Mouse (Mus musculus) hindbrain, embryonic 13.5 days (tissue): Measurements from ENCODE around the gene Gm9936. TPM values are rescaled to one million over a fixed set of nuclear protein-coding genes. Genes with fewer than 3 reads are reported as not detected.
"Not testable (repeated sequence)": the region's sequence is repeated elsewhere in the genome, so short reads cannot be mapped to it uniquely, and the experiment has no call there.

ENCODE experiments used
- ATAC-seq: fragments of 200-750 bp; cut with Nextera tagmentation; 2 replicates; pipeline ENCODE4 v1.8.0; 2017; ENCODE audit warnings: moderate TSS enrichment; ENCODE audit not compliant: low FRiP score
- H3K27ac ChIP-seq: fragments of 300-500 bp; sonication (generic); 2 replicates; pipeline ENCODE4 v1.5.1; 2015; ENCODE audit warnings: inconsistent platforms, mild to moderate bottlenecking, moderate library complexity
- H3K27me3 ChIP-seq: fragments of 300-500 bp; sonication (generic); 2 replicates; pipeline ENCODE4 v1.6.1; 2015; ENCODE audit warnings: mild to moderate bottlenecking, inconsistent platforms
- H3K36me3 ChIP-seq: fragments of 300-500 bp; sonication (generic); 2 replicates; pipeline ENCODE4 v1.6.1; 2015; ENCODE audit warnings: mild to moderate bottlenecking, inconsistent platforms
- H3K4me1 ChIP-seq: fragments of 300-500 bp; sonication (generic); replicated peaks from 2 replicates; pipeline ENCODE4 v1.6.1; 2015; ENCODE audit warnings: inconsistent platforms
- H3K4me2 ChIP-seq: fragments of 300-500 bp; sonication (generic); 2 replicates; pipeline ENCODE4 v1.6.1; 2015; ENCODE audit warnings: inconsistent platforms, mild to moderate bottlenecking, moderate library complexity
- H3K4me3 ChIP-seq: fragments of 300-500 bp; sonication (generic); 2 replicates; pipeline ENCODE4 v1.5.1; 2015; ENCODE audit warnings: mild to moderate bottlenecking, inconsistent platforms
- H3K9ac ChIP-seq: fragments of 300-500 bp; sonication (generic); 2 replicates; pipeline ENCODE4 v1.6.1; 2015; ENCODE audit warnings: mild to moderate bottlenecking, inconsistent platforms
- H3K9me3 ChIP-seq: fragments of 300-500 bp; sonication (generic); 2 replicates; pipeline ENCODE4 v1.6.1; 2016; ENCODE audit warnings: inconsistent platforms
- WGBS: fragments of 180-500 bp; shearing (Covaris S2); methylation state at CpG from one replicate; pipeline ENCODE4 v1.1.7; 2015; 5-methylcytosine and 5-hydroxymethylcytosine counted together
- polyA plus RNA-seq: library from polyadenylated mRNA; unstranded; fragments of >200 nt; fragmentation: Nextera tagmentation; extraction: Ambion mirVana; gene quantifications from 2 replicates; pipeline ENCODE4 v1.2.1, GENCODE M21; 2015

The Gm9936 gene
- polyA plus RNA-seq, 1 experiment from 2014 or later: 1.9 TPM

GRCm38 (mm10) chr5:114875858-114876257 is 17.4 kb upstream of the Gm9936 start:
- H3K9me3 ChIP-seq: no peaks in the 10 kb centered on the region
- no peaks in the 10 kb centered on the region for H3K27me3 ChIP-seq
- no peak for ATAC-seq
- no peak overlapping the region for H3K9ac ChIP-seq
- H3K36me3 ChIP-seq: no peaks in the 10 kb centered on the region
- no peak overlapping the region for H3K27ac ChIP-seq
- no peaks in the 10 kb centered on the region for H3K4me1 ChIP-seq
- no peak overlapping the region for H3K4me3 ChIP-seq
- 47% methylated on average over 6 of the region's 6 CpGs for WGBS
- H3K4me2 ChIP-seq: no peak overlapping the region

GRCm38 (mm10) chr5:114865279-114865678 is 6.8 kb upstream of the Gm9936 start:
- 0 out of 2 replicates have a peak, but pooled peaks cover 1% of the 10 kb centered on the region for H3K27me3 ChIP-seq
- H3K36me3 ChIP-seq: 0 out of 2 replicates have a peak, but pooled peaks cover 3% of the 10 kb centered on the region
- no peak overlapping the region for H3K27ac ChIP-seq
- no peak overlapping the region for H3K4me2 ChIP-seq
- H3K4me3 ChIP-seq: no peak overlapping the region
- 90% methylated on average over 12 of the region's 12 CpGs for WGBS
- peaks cover 13% of the 10 kb centered on the region for H3K9me3 ChIP-seq
- no peaks in the 10 kb centered on the region for H3K4me1 ChIP-seq
- ATAC-seq: no peak
- no peak overlapping the region for H3K9ac ChIP-seq

GRCm38 (mm10) chr5:114864813-114865212 is 6.3 kb upstream of the Gm9936 start:
- no peak overlapping the region for H3K27ac ChIP-seq
- H3K9ac ChIP-seq: no peak overlapping the region
- H3K4me3 ChIP-seq: no peak overlapping the region
- H3K36me3 ChIP-seq: 0 out of 2 replicates have a peak, but pooled peaks cover 3% of the 10 kb centered on the region
- ATAC-seq: no peak
- H3K4me2 ChIP-seq: no peak overlapping the region
- H3K27me3 ChIP-seq: 0 out of 2 replicates have a peak, but pooled peaks cover 3% of the 10 kb centered on the region
- WGBS: 84% methylated on average over 7 of the region's 7 CpGs
- peaks cover 13% of the 10 kb centered on the region for H3K9me3 ChIP-seq
- H3K4me1 ChIP-seq: no peaks in the 10 kb centered on the region

GRCm38 (mm10) chr5:114861730-114862129 is 3.2 kb upstream of the Gm9936 start:
- Histone ChIP-seq H3K27me3 (peaks cover 16% of the 10 kb centered on the region), H3K36me3 (no peaks in the 10 kb centered on the region), H3K9ac (no peak overlapping the region), H3K9me3 (no peaks in the 10 kb centered on the region), H3K4me2 (no peak overlapping the region), H3K27ac (no peak overlapping the region), H3K4me1 (peaks cover 8% of the 10 kb centered on the region; the same call in 1 of the 2 replicates), H3K4me3 (no peak overlapping the region)
- ATAC-seq: no peak
- WGBS: 71% methylated on average over 6 of the region's 6 CpGs

GRCm38 (mm10) chr5:114859253-114859652 is 771 bp upstream of the Gm9936 start:
- Histone ChIP-seq H3K4me2 (peak overlapping the region; percentile 56), H3K27ac (no peak overlapping the region), H3K9me3 (no peaks in the 10 kb centered on the region), H3K9ac (peak overlapping the region; percentile 52; the same call in 1 of the 2 replicates), H3K27me3 (peaks cover 16% of the 10 kb centered on the region), H3K36me3 (no peaks in the 10 kb centered on the region), H3K4me1 (peaks cover 8% of the 10 kb centered on the region; the same call in 1 of the 2 replicates), H3K4me3 (peak overlapping the region; percentile 33)
- 5% methylated on average over 18 of the region's 18 CpGs for WGBS
- ATAC-seq: 0 out of 2 replicates have a peak, but pooled peaks have one; percentile 52

- H3K4me1 ChIP-seq, H3K36me3 ChIP-seq, ATAC-seq, H3K27me3 ChIP-seq, H3K27ac ChIP-seq, H3K4me2 ChIP-seq, H3K9ac ChIP-seq, H3K4me3 ChIP-seq, H3K9me3 ChIP-seq: not testable (repeated sequence)
- WGBS: 78% methylated on average over 3 of the region's 5 CpGs
These were observed 5.1 kb downstream of the Gm9936 start, which contains the start of gene 4930519G04Rik for GRCm38 (mm10) chr5:114853364-114853763. 4930519G04Rik (plus strand) TSS chr5:114853664.

- ATAC-seq: no peak
- Histone ChIP-seq H3K27ac (no peak overlapping the region), H3K4me1 (no peaks in the 10 kb centered on the region), H3K36me3 (no peaks in the 10 kb centered on the region), H3K4me3 (no peak overlapping the region), H3K27me3 (no peaks in the 10 kb centered on the region), H3K4me2 (no peak overlapping the region), H3K9me3 (no peaks in the 10 kb centered on the region), H3K9ac (no peak overlapping the region)
- WGBS: 88% methylated on average over 20 of the region's 20 CpGs
These were observed 6.8 kb downstream of the Gm9936 start for GRCm38 (mm10) chr5:114851565-114852236.

- peaks cover 29% of the 10 kb centered on the region for H3K4me1 ChIP-seq
These were observed 14.1 kb downstream of the Gm9936 start for GRCm38 (mm10) chr5:114844371-114844770.

GRCm38 (mm10) chr5:114842674-114843073 is 15.8 kb downstream of the Gm9936 start:
- Histone ChIP-seq H3K9ac (no peak overlapping the region), H3K27me3 (no peaks in the 10 kb centered on the region), H3K4me2 (no peak overlapping the region), H3K36me3 (no peaks in the 10 kb centered on the region), H3K4me3 (no peak overlapping the region), H3K27ac (peak overlapping the region; percentile 35; the same call in 1 of the 2 replicates), H3K9me3 (no peaks in the 10 kb centered on the region), H3K4me1 (peaks cover 29% of the 10 kb centered on the region)
- ATAC-seq: no peak
- WGBS: 70% methylated on average over 5 of the region's 5 CpGs

More at GRCm38 (mm10) chr5:114844371-114844770, 14.1 kb downstream of the Gm9936 start:
- not testable (repeated sequence) for H3K9ac ChIP-seq, H3K36me3 ChIP-seq, H3K4me3 ChIP-seq, H3K27ac ChIP-seq, ATAC-seq, H3K27me3 ChIP-seq, H3K9me3 ChIP-seq, H3K4me2 ChIP-seq
- 47% methylated on average over 2 of the region's 2 CpGs for WGBS

GRCm38 (mm10) chr5:114842155-114842554 is 16.3 kb downstream of the Gm9936 start:
- H3K9me3 ChIP-seq, H3K9ac ChIP-seq, H3K4me2 ChIP-seq, H3K27me3 ChIP-seq, ATAC-seq, H3K4me3 ChIP-seq, H3K36me3 ChIP-seq, H3K27ac ChIP-seq: not testable (repeated sequence)
- WGBS: 44% methylated on average over 3 of the region's 3 CpGs
- H3K4me1 ChIP-seq: peaks cover 29% of the 10 kb centered on the region

GRCm38 (mm10) chr5:114840481-114840880 is 18.0 kb downstream of the Gm9936 start:
- H3K4me1 ChIP-seq: peaks cover 29% of the 10 kb centered on the region
- not testable (repeated sequence) for H3K4me3 ChIP-seq, H3K27ac ChIP-seq, ATAC-seq, H3K9me3 ChIP-seq, H3K4me2 ChIP-seq, H3K36me3 ChIP-seq, H3K9ac ChIP-seq, H3K27me3 ChIP-seq
- 72% methylated on average over 5 of the region's 5 CpGs for whole genome bisulfite sequencing

GRCm38 (mm10) chr5:114836886-114837285 is 21.6 kb downstream of the Gm9936 start:
- H3K9ac ChIP-seq: no peak overlapping the region
- 75% methylated on average over 12 of the region's 12 CpGs for WGBS

GRCm38 (mm10) chr5:114829740-114830139 is 28.7 kb downstream of the Gm9936 start:
- H3K27me3 ChIP-seq: no peaks in the 10 kb centered on the region
- H3K9ac ChIP-seq: no peak overlapping the region
- no peaks in the 10 kb centered on the region for H3K9me3 ChIP-seq
- no peak for ATAC-seq
- H3K36me3 ChIP-seq: no peaks in the 10 kb centered on the region
- WGBS: 73% methylated on average over 3 of the region's 3 CpGs
- no peak overlapping the region for H3K4me3 ChIP-seq
- H3K4me1 ChIP-seq: peaks cover 9% of the 10 kb centered on the region
- H3K27ac ChIP-seq: no peak overlapping the region
- no peak overlapping the region for H3K4me2 ChIP-seq

More at GRCm38 (mm10) chr5:114836886-114837285, 21.6 kb downstream of the Gm9936 start:
- Histone ChIP-seq H3K4me1 (peaks cover 5% of the 10 kb centered on the region), H3K36me3 (no peaks in the 10 kb centered on the region), H3K4me3 (no peak overlapping the region), H3K4me2 (no peak overlapping the region), H3K27ac (no peak overlapping the region), H3K9me3 (no peaks in the 10 kb centered on the region), H3K27me3 (no peaks in the 10 kb centered on the region)
- ATAC-seq: no peak
